Mouse (Mus musculus): ENCODE measurements at regions not wholly inside any gene's neighbourhood (a gene's known extent, or its start where the extent isn't known, plus 50 kb on each side); places are given as distances from the start of the nearest gene placed in this dataset.

DNA sequence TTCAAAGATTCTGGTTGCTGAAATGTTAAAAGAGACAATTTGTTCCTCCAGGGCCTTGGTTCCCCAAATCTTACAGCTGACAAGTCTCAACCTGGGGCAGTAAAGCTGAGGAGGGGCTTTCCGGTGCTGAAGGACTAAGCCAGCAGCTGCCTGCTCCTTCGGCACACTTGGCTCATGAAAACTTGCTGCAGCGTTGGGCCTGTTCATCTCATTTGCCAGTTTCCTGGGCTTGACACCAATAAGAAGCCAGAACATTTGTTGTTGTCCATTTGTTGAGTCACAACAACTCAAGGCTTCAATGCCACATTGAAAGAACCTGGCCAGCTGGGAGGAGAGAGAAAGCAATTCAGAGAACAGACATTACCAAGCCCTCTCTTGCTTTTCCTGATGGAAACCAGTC lies 279.9 kb downstream of the Sox4 start:
- TF ChIP-seq ZNF384 (IDR thresholded peaks at IDR 0.05; ENCODE audit: low read depth, low read length) (no peak), CHD2 (IDR thresholded peaks at IDR 0.05; ENCODE audit: low read depth, low read length) (no peak), ZC3H11A (IDR thresholded peaks at IDR 0.05; ENCODE audit: borderline replicate concordance, low read depth, low read length) (no peak), MAFK (IDR thresholded peaks at IDR 0.05; ENCODE audit: insufficient read depth, low read depth, low read length) (no peak), HCFC1 (IDR thresholded peaks at IDR 0.05; ENCODE audit: borderline replicate concordance, insufficient read depth, low read length) (no peak)

Measured in ES-E14 (cell line).